Mouse (Mus musculus) cerebellum, adult 2 months (tissue): ENCODE results near the gene Iba57. TPM values are rescaled to one million over a fixed set of nuclear protein-coding genes. Genes with fewer than 3 reads are reported as not detected.
A peak's percentile ranks its signal among the peaks of the same experiment; 100 is the strongest.

Experiments used
- DNase-seq, 2 experiments: peaks; one replicate each; pipeline ENCODE4 v3.0.0; 2021
- H3K27ac ChIP-seq: fragments of 200-500 bp; 2 replicates; pipeline ENCODE4 v1.5.1; 2012; ENCODE audit warnings: low read length, control low read depth, inconsistent platforms; ENCODE audit not compliant: insufficient read depth
- H3K27me3 ChIP-seq: fragments of 200-500 bp; 2 replicates; pipeline ENCODE4 v1.6.1; 2012; ENCODE audit warnings: inconsistent platforms, mild to moderate bottlenecking, low read length, moderate library complexity; ENCODE audit not compliant: control insufficient read depth, insufficient read depth
- H3K4me1 ChIP-seq: fragments of 200-500 bp; 2 replicates; pipeline ENCODE4 v1.6.1; 2011; ENCODE audit warnings: low read length; ENCODE audit not compliant: control insufficient read depth, insufficient read depth
- H3K4me3 ChIP-seq: fragments of 200-500 bp; replicated peaks from 2 replicates; pipeline ENCODE3; 2011; ENCODE audit warnings: mild to moderate bottlenecking, low read depth, low read length, control low read depth; ENCODE audit not compliant: insufficient read depth
- CTCF ChIP-seq: fragments of 200-500 bp; IDR thresholded peaks from 2 replicates; pipeline ENCODE4 v1.5.1; 2011; ENCODE audit warnings: low read depth, mild to moderate bottlenecking, control low read depth, low read length, moderate library complexity, borderline replicate concordance; ENCODE audit not compliant: insufficient read depth
- POLR2A ChIP-seq: fragments of 200-500 bp; IDR thresholded peaks from 2 replicates; pipeline ENCODE4 v1.6.1; 2011; ENCODE audit warnings: low read length, control low read depth, borderline replicate concordance; ENCODE audit not compliant: insufficient read depth
- WGBS: fragments of 180-500 bp; shearing (Covaris S2); methylation state at CpG from one replicate; pipeline ENCODE4 v1.1.7; 2018; 5-methylcytosine and 5-hydroxymethylcytosine counted together
- polyA plus RNA-seq: library from polyadenylated mRNA; depleted of rRNA; stranded (reverse); fragments of >200 nt; gene quantifications from 2 replicates; pipeline ENCODE4 v1.2.3, GENCODE M21; 2012

Gene Iba57
- polyA plus RNA-seq, 1 experiment = 5.7 TPM

DNA sequence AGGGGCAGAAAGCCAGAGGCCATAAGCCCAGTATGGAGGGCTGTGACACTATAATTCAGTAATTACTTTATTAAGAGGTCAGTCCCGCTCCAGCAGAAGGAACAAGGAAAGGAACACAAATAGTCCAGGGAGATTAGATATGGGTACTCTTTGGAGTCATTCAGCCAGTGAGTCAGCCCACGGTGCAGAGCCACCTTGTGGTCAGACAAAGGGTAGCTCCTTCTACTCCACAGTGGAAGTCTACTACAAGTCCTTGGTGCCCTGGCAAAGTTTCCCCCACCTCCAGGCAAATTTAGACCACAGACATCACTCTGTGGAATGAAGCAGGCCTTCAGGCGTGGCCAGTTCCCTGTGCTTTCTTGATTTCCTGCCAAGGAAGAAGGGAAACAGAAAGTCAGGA lies 20.3 kb upstream of the Iba57 start:
- H3K4me3 ChIP-seq = no peak overlapping the region
- H3K27ac ChIP-seq = peak overlapping the region; percentile 72
- TF ChIP-seq CTCF (peak; percentile 81), POLR2A (no peak)
- no peaks in the 10 kb centered on the region for H3K27me3 ChIP-seq
- WGBS = 14% methylated on average over 3 of the region's 3 CpGs
- peaks cover 16% of the 10 kb centered on the region for H3K4me1 ChIP-seq
- DNase-seq = peak; percentile 56 to 58

DNA sequence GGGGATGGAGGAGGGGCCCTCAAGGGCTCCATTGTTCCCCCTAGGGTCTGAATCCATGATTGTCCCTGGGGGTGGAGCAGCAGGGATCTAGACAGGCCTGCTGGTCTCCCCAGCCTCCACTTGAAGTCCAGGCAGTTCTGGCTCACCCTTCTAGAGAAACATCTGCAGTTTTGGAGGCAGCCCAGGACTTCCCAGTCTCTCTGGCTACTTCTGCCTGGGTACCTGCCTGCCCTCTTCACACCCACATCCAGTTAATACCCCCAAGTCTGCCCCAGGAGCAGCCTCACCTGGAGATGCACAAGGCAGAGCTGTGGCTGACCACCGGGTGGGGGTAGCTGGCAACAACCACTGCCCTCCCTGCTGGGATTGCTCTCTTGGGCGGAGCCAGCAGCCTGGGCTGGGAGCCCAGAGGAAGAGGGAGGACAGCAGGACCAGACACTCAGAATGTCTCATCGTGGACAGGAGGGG lies 19.4 kb upstream of the Iba57 start, which contains the start of gene Gjc2:
Gene Gjc2 (minus strand): TSS at position 350 of the 468 bp plus-strand sequence.
- Histone ChIP-seq H3K4me1 (peaks cover 13% of the 10 kb centered on the region), H3K27me3 (no peaks in the 10 kb centered on the region), H3K4me3 (no peak within 1 kb of the TSS), H3K27ac (peak within 1 kb of the TSS; percentile 72)
- peak; percentile 50 to 57 for DNase-seq
- TF ChIP-seq CTCF = no peak
- no peak for TF ChIP-seq POLR2A
- 2% methylated on average over 3 of the region's 3 CpGs for WGBS

DNA sequence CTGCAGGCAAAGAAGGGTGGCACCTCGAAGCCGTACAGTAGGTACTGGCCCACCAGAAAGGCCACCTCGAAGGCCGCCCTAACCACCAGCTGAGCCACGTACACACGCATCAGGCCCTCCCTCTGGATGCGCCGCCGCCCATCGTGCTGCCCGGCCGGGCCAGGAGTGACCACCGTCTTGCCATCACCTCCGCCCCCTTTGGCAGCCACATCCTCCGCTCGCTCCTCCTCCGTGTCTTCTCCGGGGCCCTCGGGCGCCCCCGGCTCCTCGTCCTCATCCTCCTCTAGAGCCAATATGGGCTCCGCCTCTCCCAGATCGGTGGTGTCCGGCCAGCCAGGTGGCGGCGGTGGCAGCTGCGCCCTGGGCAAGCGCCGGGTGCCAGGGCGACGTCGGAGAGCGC lies 13.4 kb upstream of the Iba57 start:
- 5% methylated on average over 34 of the region's 34 CpGs for WGBS
- Histone ChIP-seq H3K27me3 (no peaks in the 10 kb centered on the region; the same call in 1 of the 2 replicates), H3K4me1 (no peaks in the 10 kb centered on the region), H3K27ac (no peak overlapping the region), H3K4me3 (no peak overlapping the region)
- DNase-seq = no peak
- TF ChIP-seq CTCF = no peak
- no peak for TF ChIP-seq POLR2A

DNA sequence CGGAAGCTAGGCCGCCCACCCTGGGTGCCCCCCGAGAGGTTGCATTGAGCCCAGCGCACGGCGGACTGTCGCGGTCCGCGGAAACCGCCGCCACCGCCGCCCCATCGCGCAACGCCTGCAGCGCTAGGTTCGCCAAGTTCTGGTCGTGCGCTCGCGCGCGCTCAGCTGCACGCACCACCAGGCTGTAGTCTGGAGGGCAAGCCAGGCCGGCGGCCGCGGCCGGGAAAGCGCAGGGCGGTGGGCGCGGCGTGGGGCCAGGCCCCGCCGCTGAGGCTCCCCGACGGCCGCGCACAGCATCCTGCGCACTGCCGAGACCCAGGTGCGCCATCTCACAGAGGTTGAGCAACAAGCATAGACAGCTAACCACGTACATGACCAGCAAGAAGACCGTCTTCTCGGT lies 12.9 kb upstream of the Iba57 start:
- 1% methylated on average over 48 of the region's 48 CpGs for WGBS
- H3K27me3 ChIP-seq = no peaks in the 10 kb centered on the region; the same call in 1 of the 2 replicates
- no peak overlapping the region for H3K27ac ChIP-seq
- TF ChIP-seq POLR2A (no peak), CTCF (no peak)
- DNase-seq = no peak
- H3K4me1 ChIP-seq = no peaks in the 10 kb centered on the region
- H3K4me3 ChIP-seq = no peak overlapping the region

DNA sequence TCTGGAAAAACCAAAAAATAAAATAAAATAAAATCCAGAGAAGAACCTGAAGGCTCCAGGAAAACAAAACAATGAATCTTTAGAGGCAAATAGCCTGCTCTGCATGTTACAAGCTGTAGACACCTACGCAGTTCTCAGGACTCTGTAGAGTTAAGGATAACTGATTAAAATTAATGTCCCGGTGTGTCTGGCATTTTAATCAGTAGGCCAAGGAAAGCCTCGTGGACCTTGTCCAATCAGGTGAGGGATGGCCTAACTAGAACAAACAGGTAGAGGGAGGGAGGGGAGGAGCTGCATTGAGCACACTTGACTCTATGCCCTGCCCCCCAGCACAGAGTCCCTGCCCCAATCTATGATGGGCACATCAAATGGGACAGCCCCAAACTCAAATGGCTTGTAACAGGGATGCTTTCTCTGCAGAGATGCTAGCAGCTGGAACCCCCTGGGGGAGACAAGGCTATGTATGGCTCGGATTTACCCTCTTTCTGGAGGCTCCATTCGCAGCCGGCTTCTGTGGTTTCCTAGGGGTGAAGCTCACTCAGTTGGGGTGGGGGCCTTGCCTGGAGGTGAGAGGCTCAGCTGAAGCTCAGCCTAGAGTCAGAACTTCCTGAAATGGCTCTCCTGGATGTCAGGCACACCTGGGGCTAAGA lies 10.8 kb upstream of the Iba57 start:
- DNase-seq = no peak
- no peaks in the 10 kb centered on the region for H3K4me1 ChIP-seq
- no peak overlapping the region for H3K4me3 ChIP-seq
- H3K27ac ChIP-seq = no peak overlapping the region
- H3K27me3 ChIP-seq = no peaks in the 10 kb centered on the region; the same call in 1 of the 2 replicates
- TF ChIP-seq CTCF (no peak), POLR2A (no peak)
- WGBS = 58% methylated on average over 6 of the region's 6 CpGs

DNA sequence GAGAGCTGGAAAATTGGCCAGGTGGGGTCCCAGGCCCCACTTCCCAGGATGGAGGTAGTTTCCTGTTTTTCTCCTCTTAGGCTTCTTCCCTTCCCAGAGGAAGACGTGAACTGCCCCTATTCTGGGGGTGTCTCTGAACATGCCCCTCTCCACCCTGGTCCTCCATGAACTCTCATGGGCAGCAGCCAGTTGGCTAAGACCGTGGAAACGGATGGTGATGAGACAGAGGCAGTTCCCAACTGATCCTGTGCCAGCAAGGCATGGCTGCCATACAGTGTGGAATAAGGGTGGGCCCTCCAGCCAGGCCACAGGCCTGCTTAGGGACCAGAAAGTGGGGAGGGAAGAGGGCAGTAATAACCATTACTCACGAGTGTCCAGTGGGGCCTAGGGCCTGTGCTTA lies 7.0 kb upstream of the Iba57 start:
- 32% methylated on average over 4 of the region's 4 CpGs for WGBS
- no peak for DNase-seq
- Histone ChIP-seq H3K27ac (no peak overlapping the region), H3K4me3 (no peak overlapping the region), H3K27me3 (no peaks in the 10 kb centered on the region), H3K4me1 (no peaks in the 10 kb centered on the region)
- no peak for TF ChIP-seq POLR2A
- no peak for TF ChIP-seq CTCF

DNA sequence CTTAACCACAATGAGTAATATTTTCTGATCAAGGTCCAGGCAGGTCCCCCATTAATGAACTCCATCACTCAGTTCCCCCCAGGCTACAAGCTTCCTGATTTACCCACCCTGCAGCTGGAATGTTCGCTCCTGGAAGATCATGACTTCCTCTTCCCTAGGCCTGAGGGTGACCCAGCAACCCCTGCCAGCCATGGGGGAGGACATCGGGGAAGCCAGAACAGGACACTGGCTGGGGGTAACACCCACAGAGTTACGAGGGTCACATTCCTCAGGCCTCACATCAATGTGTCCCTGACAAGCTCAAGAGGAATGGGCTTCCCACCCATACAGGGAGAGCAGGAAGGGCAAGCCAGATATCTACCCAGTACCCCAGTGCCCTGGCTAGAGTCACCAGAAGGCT lies 6.3 kb upstream of the Iba57 start:
- WGBS = 86% methylated on average over 3 of the region's 3 CpGs

DNA sequence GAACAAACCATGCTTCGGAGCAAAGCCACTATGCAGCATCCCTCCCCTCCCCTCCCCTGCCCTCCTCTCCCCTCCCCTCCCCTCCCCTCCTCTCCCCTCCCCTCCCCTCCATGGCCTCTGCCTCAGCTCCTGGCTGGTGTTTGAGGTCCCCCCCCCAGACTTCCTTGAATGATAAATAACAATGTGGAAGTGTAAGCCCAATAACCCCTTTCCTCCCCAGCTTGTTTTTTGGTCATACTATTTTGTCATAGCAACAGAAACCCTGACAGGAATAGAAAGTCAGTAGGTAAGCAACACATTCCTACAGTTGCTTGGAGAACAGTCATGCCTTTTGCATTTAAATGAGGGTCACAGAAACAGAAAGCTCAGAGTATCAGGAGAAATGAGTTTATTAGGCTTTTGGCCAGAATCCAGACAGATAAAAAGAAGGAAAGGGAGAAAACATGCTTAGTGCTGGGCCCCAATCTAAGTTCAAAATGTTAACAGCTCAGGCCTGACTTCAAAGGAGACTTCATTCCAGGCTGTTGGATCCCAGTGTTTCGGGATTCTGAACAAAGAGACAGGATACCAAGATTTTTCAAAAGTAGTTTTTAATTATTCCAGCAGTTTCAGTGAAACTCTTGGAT lies 2.2 kb upstream of the Iba57 start:
- 32% methylated on average over 2 of the region's 2 CpGs for WGBS
- H3K4me3 ChIP-seq = no peak overlapping the region
- H3K27me3 ChIP-seq = no peaks in the 10 kb centered on the region
- no peak for DNase-seq
- H3K27ac ChIP-seq = no peak overlapping the region
- TF ChIP-seq POLR2A (no peak), CTCF (no peak)
- H3K4me1 ChIP-seq = no peaks in the 10 kb centered on the region; the same call in 1 of the 2 replicates

More for the DNA sequence above, 6.3 kb upstream of the Iba57 start:
- TF ChIP-seq CTCF (no peak), POLR2A (no peak)
- no peaks in the 10 kb centered on the region for H3K27me3 ChIP-seq
- H3K27ac ChIP-seq = no peak overlapping the region
- no peaks in the 10 kb centered on the region for H3K4me1 ChIP-seq
- H3K4me3 ChIP-seq = no peak overlapping the region
- DNase-seq = peak in 1 of 2 experiments; percentile 1
